Mouse (Mus musculus) ES-E14 (cell line): Measurements from ENCODE around the gene Fam118b. TPM values are rescaled to one million over a fixed set of nuclear protein-coding genes. Genes with fewer than 3 reads are reported as not detected.

Source experiments
- DNase-seq: peaks from one replicate; pipeline ENCODE4 v3.0.0-alpha.2; 2013; ENCODE audit warnings: low read depth, low spot score
- H3K27ac ChIP-seq: 2 replicates; pipeline ENCODE4 v1.5.1; 2012; ENCODE audit warnings: low read depth, mild to moderate bottlenecking, low read length, moderate library complexity, mixed read lengths; ENCODE audit not compliant: poor library complexity, insufficient read depth, severe bottlenecking
- H3K36me3 ChIP-seq: 2 replicates; pipeline ENCODE4 v1.6.1; 2012; ENCODE audit warnings: mild to moderate bottlenecking, low read length, moderate library complexity, mixed read lengths; ENCODE audit not compliant: control insufficient read depth, poor library complexity, insufficient read depth, severe bottlenecking
- H3K4me1 ChIP-seq, 2 experiments: fragments of 150-350 bp in 1 of 2; sonication (generic) in 1 of 2; 2 replicates each; pipeline ENCODE4 v1.6.1; 2012; ENCODE audit warnings: low read length in 2 of 2, mild to moderate bottlenecking in 1 of 2, mixed read lengths in 1 of 2; ENCODE audit not compliant: control insufficient read depth in 2 of 2, insufficient read depth in 2 of 2, poor library complexity in 1 of 2
- H3K4me3 ChIP-seq, 2 experiments: fragments of 150-350 bp in 1 of 2; sonication (generic) in 1 of 2; 2 replicates each; pipeline ENCODE4 v1.5.1; 2012; ENCODE audit warnings: low read length in 2 of 2, low read depth in 1 of 2, mild to moderate bottlenecking in 1 of 2, mixed read lengths in 1 of 2; ENCODE audit not compliant: insufficient read depth in 1 of 2, poor library complexity in 1 of 2, severe bottlenecking in 1 of 2
- H3K9ac ChIP-seq: 2 replicates; pipeline ENCODE4 v1.6.1; 2012; ENCODE audit warnings: low read depth, mild to moderate bottlenecking, low read length, mixed read lengths; ENCODE audit not compliant: poor library complexity, insufficient read depth, severe bottlenecking
- H3K9me3 ChIP-seq: fragments of 150-350 bp; sonication (generic); 2 replicates; pipeline ENCODE4 v1.6.1; 2012; ENCODE audit warnings: low read depth, mild to moderate bottlenecking, low read length; ENCODE audit not compliant: control insufficient read depth, insufficient read depth
- CHD2 ChIP-seq: IDR thresholded peaks from 2 replicates; pipeline ENCODE4 v1.6.1; 2014; ENCODE audit warnings: mild to moderate bottlenecking, low read depth, low read length, inconsistent platforms
- HCFC1 ChIP-seq: IDR thresholded peaks from 2 replicates; pipeline ENCODE4 v1.6.1; 2012; ENCODE audit warnings: low read length, inconsistent platforms, borderline replicate concordance; ENCODE audit not compliant: insufficient read depth
- MAFK ChIP-seq: IDR thresholded peaks from 2 replicates; pipeline ENCODE4 v1.6.1; 2014; ENCODE audit warnings: mild to moderate bottlenecking, low read depth, low read length, inconsistent platforms; ENCODE audit not compliant: insufficient read depth
- ZC3H11A ChIP-seq: IDR thresholded peaks from 2 replicates; pipeline ENCODE4 v1.6.1; 2012; ENCODE audit warnings: low read depth, mild to moderate bottlenecking, inconsistent platforms, low read length, borderline replicate concordance
- ZNF384 ChIP-seq: IDR thresholded peaks from 2 replicates; pipeline ENCODE4 v1.6.1; 2012; ENCODE audit warnings: low read depth, low read length, inconsistent platforms
- in situ Hi-C, 2 experiments: fragments of 600-800 bp; cut with MboI; formaldehyde crosslinking; loops; one replicate each; pipeline ENCODE4 v1.15.1; 2025; ENCODE audit warnings: low sequenced_read_pairs in 2 of 2, inconsistent platforms in 1 of 2; ENCODE audit not compliant: unreplicated experiment in 2 of 2
- total RNA-seq: library from RNA; depleted of rRNA; stranded (reverse); fragments of 300-350 nt; gene quantifications from 2 replicates; pipeline ENCODE4 v1.2.3, GENCODE M21; 2012

The Fam118b gene
- total RNA-seq, 1 experiment = 26.9 TPM

DNA sequence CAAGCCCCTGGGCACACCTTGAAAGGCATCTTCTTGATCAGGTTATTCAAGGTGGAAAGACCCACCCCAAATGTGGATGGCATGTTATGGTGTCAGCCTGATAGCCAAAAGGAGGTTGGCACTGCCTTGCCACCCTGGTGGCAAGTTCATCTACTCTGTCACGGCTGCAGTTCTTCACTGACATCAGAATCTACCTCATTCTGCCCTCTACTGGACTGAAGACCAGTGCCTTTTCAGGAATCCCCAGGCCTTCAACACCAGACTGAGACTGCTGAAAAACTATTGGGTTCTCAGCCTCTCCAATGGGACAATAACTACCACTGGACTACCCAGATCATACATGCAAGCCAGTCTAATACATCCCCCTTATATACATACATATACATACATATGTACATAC lies 27.9 kb downstream of the Fam118b start:
- no peak for TF ChIP-seq CHD2
- no peak for TF ChIP-seq MAFK
- TF ChIP-seq ZNF384 = no peak
- TF ChIP-seq HCFC1 = no peak
- TF ChIP-seq ZC3H11A = no peak
- no peak for DNase-seq
- H3K27ac ChIP-seq = no peak overlapping the region
- no peak overlapping the region for H3K4me3 ChIP-seq
- H3K4me1 ChIP-seq = no peaks in the 10 kb centered on the region
- no peaks in the 10 kb centered on the region for H3K9me3 ChIP-seq
- in situ Hi-C loops = no loop called here
- no peaks in the 10 kb centered on the region; the same call in none of the 2 replicates for H3K36me3 ChIP-seq
- no peak overlapping the region for H3K9ac ChIP-seq

DNA sequence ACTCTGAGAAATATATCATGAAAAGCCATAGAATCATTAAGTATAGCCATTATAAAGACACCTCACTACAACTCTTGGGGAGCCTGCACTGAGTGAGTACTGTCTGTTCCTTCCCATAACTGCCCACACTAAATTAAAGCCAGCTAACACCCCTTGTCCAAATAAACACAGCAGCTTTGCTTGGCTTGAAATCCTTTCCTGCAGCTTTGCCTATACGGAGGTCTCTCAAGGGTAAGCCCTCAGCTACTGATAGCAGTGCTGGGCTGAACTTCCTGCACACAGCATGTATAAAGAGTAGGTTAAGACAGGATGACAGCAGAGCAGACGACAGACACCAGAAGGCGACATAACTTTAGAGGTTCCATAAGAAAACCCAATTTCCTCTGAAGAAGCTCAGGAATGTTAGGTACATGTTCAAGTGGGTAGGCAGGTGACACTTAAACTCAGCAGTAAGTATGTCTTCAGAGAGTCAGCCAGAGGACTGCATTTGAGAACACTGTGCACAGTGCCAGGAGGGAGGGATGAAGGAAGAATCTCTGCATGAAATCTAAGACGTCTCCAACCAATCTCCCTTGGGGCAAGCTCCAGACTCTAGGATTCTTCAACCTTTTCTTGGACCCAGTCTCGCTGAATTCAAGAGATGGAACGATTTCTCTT lies 28.6 kb downstream of the Fam118b start:
- H3K27ac ChIP-seq = no peak overlapping the region
- H3K9ac ChIP-seq = no peak overlapping the region
- no peaks in the 10 kb centered on the region; the same call in none of the 2 replicates for H3K36me3 ChIP-seq
- H3K9me3 ChIP-seq = no peaks in the 10 kb centered on the region
- TF ChIP-seq ZC3H11A = no peak
- TF ChIP-seq ZNF384 = no peak
- no peak for TF ChIP-seq HCFC1
- no peak for TF ChIP-seq MAFK
- TF ChIP-seq CHD2 = no peak
- no peaks in the 10 kb centered on the region for H3K4me1 ChIP-seq
- DNase-seq = no peak
- no peak overlapping the region for H3K4me3 ChIP-seq
- in situ Hi-C loops = no loop called here

DNA sequence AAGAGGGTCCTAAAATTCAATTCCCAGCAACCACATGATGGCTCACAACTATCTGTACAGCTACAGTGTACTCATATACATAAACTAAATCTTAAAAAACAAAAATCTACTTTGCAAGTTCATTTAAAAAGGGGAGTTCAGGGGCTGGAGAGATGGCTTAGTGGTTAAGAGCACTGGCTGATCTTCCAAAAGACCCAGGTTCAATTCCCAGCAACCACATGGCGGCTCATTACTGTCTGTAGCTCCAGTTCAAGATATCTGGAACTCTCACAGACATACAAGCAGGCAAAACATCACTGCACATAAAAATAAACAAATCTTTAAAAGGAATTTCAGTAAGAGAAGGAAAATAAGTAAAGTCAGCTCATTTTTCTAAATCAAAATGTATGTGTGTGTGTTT lies 29.2 kb downstream of the Fam118b start:
- Histone ChIP-seq H3K4me3 (no peak overlapping the region), H3K9ac (no peak overlapping the region), H3K4me1 (no peaks in the 10 kb centered on the region), H3K36me3 (no peaks in the 10 kb centered on the region; the same call in none of the 2 replicates), H3K9me3 (no peaks in the 10 kb centered on the region), H3K27ac (no peak overlapping the region)
- no peak for DNase-seq
- TF ChIP-seq ZC3H11A = no peak
- TF ChIP-seq MAFK = no peak
- no peak for TF ChIP-seq HCFC1
- no peak for TF ChIP-seq ZNF384
- TF ChIP-seq CHD2 = no peak
- in situ Hi-C loops = no loop called here

DNA sequence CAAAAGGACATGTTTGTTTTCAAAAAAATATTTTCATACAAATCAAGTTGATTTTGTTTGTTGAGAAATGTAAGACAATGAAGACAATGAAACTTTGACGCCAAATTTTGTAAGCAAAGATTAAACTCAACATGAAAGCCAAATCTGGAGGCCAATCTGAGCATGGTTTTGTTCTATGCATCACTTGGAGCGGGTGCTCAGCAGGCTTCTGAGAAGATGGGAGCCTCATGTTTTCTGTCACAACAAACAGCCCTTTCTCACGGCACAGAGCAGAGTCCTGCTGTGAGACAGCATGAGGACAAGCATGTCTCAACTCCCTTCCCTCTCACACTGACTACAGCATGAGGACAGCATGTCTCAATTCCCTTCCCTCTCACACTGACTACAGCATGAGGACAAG lies 31.6 kb downstream of the Fam118b start:
- TF ChIP-seq ZC3H11A = no peak
- TF ChIP-seq HCFC1 = no peak
- no peak for TF ChIP-seq ZNF384
- TF ChIP-seq MAFK = no peak
- no peak for TF ChIP-seq CHD2
- Histone ChIP-seq H3K9me3 (no peaks in the 10 kb centered on the region), H3K27ac (no peak overlapping the region), H3K36me3 (no peaks in the 10 kb centered on the region; the same call in none of the 2 replicates), H3K4me1 (no peaks in the 10 kb centered on the region), H3K4me3 (no peak overlapping the region), H3K9ac (no peak overlapping the region)
- no peak for DNase-seq
- in situ Hi-C loops = no loop called here

DNA sequence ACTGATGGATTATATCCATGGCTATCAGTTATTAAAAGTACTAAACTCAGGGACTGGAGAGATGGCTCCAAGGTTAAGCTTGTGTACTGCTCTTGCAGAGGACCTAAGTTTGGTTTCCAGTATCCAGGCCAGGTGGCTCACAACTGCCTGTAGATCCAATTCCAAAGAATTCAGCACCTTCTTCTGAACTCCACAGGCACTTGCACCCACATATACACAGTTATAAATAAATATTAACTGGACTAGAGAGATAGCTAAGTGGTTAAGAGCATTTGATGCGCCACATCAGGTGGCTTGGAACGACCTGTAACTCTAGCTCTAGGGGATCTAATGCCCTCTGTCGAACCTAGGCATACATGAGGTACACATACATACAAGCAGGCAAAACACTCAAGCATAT lies 38.9 kb downstream of the Fam118b start:
- no peak for DNase-seq
- in situ Hi-C loops = no loop called here
- Histone ChIP-seq H3K27ac (no peak overlapping the region), H3K4me1 (no peaks in the 10 kb centered on the region), H3K9ac (no peak overlapping the region), H3K4me3 (no peak overlapping the region), H3K9me3 (no peaks in the 10 kb centered on the region), H3K36me3 (no peaks in the 10 kb centered on the region; the same call in 1 of the 2 replicates)
- TF ChIP-seq ZC3H11A = no peak
- no peak for TF ChIP-seq MAFK
- TF ChIP-seq CHD2 = no peak
- no peak for TF ChIP-seq HCFC1
- TF ChIP-seq ZNF384 = no peak
